Mouse (Mus musculus): ENCODE results near the gene Dnaaf1. TPM values are rescaled to one million over a fixed set of nuclear protein-coding genes. Genes with fewer than 3 reads are reported as not detected.

The Dnaaf1 gene
- polyA plus RNA-seq (2015; fragmentation: Nextera tagmentation; extraction: Ambion mirVana), result 0.30 and 0.66 TPM in 2 replicates

DNA sequence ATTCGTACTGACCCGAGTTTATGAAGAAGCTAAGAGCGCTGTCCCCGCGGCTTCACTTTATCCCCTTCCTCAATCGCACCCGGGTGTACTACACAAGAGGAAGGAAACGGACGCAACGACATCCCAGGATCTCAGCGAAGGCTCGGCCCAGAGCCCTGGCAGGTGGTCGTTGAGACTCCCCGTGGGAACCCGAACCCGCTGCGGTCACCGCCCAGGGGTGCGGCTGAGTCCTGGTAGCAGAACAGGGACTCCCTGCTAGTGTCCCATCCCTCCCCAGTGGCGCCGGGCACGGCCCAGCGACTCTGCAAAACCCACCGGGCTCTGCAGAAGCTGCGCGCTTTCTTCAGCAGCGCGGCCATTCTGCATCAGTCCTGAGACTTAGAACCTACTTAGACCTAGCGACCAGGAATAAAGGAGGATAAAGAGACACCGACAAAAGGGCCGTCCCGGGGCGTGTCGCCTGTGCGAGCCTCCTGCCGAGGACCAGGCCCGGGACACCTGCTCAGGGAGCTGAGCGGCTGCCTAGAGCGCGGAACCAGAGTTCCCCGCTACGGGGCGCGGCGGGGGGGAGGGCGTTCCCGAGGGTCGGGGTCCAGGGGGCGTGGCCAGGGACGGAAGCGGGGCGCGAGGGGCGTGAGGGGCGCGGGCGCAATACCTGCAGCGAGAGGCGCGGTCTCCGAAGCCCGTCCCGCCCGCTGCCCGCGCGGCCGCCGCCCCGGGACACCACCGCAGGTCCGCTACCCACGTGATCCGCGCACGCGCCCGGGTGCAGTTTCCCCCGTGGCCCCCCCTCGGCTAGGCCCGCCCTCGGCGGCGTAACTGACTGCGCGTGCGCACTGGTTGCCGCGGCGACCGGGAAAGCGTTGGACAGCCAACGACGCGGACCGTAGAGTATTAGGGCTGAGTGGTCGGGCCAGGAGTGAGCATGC lies at the start of gene Dnaaf1, which contains the start of gene Hsdl1:
Dnaaf1 (plus strand) TSS at position 799 of the 929 bp plus-strand sequence.
Hsdl1 (minus strand) TSS at position 747 of the 929 bp plus-strand sequence.
- H3K9ac ChIP-seq (ENCODE audit: low read length), result peak within 1 kb of the TSS; percentile 81
- H3K4me3 ChIP-seq (replicated peaks; ENCODE audit: low read length), result peak within 1 kb of the TSS; percentile 75
- peaks cover 15% of the 10 kb centered on the region for H3K4me1 ChIP-seq (ENCODE audit: control insufficient read depth, insufficient read depth, low read length)
- WGBS, result under 1% methylated on average over 86 of the region's 97 CpGs
- ATAC-seq (ENCODE audit: insufficient read depth, low FRiP score), result peak; percentile 89
- peak within 1 kb of the TSS; percentile 9; the same call in 1 of the 2 replicates for H3K27ac ChIP-seq (ENCODE audit: low read length)
- no peaks in the 10 kb centered on the region for H3K36me3 ChIP-seq (ENCODE audit: control insufficient read depth, insufficient read depth, low read length)
- H3K27me3 ChIP-seq (ENCODE audit: control insufficient read depth, insufficient read depth, low read length), result no peaks in the 10 kb centered on the region
- H3K9me3 ChIP-seq (replicated peaks; ENCODE audit: control insufficient read depth, low read length), result no peaks in the 10 kb centered on the region
- H3K4me2 ChIP-seq (ENCODE audit: low read depth, low read length), result peak within 1 kb of the TSS; percentile 89

- no peaks in the 10 kb centered on the region for H3K9me3 ChIP-seq (replicated peaks; ENCODE audit: control insufficient read depth, low read length)
- H3K27me3 ChIP-seq (ENCODE audit: control insufficient read depth, insufficient read depth, low read length), result no peaks in the 10 kb centered on the region
- no peak overlapping the region for H3K4me2 ChIP-seq (ENCODE audit: low read depth, low read length)
- peaks cover 41% of the 10 kb centered on the region for H3K36me3 ChIP-seq (ENCODE audit: control insufficient read depth, insufficient read depth, low read length)
- ATAC-seq (ENCODE audit: insufficient read depth, low FRiP score), result no peak
- 93% methylated on average over 7 of the region's 7 CpGs for WGBS
- no peak overlapping the region for H3K27ac ChIP-seq (ENCODE audit: low read length)
- H3K4me3 ChIP-seq (replicated peaks; ENCODE audit: low read length), result no peak overlapping the region
- no peak overlapping the region for H3K9ac ChIP-seq (ENCODE audit: low read length)
- H3K4me1 ChIP-seq (ENCODE audit: control insufficient read depth, insufficient read depth, low read length), result no peaks in the 10 kb centered on the region
Measured at GRCm38 (mm10) chr8:119528762-119529161, 46.3 kb upstream of the Dnaaf1 start.

GRCm38 (mm10) chr8:119530937-119531336 lies 44.1 kb upstream of the Dnaaf1 start:
- H3K4me2 ChIP-seq (ENCODE audit: low read depth, low read length), result no peak overlapping the region
- 73% methylated on average over 6 of the region's 6 CpGs for WGBS
- no peak overlapping the region for H3K9ac ChIP-seq (ENCODE audit: low read length)
- H3K4me3 ChIP-seq (replicated peaks; ENCODE audit: low read length), result no peak overlapping the region
- H3K9me3 ChIP-seq (replicated peaks; ENCODE audit: control insufficient read depth, low read length), result no peaks in the 10 kb centered on the region
- H3K4me1 ChIP-seq (ENCODE audit: control insufficient read depth, insufficient read depth, low read length), result no peaks in the 10 kb centered on the region
- peaks cover 38% of the 10 kb centered on the region for H3K36me3 ChIP-seq (ENCODE audit: control insufficient read depth, insufficient read depth, low read length)
- ATAC-seq (ENCODE audit: insufficient read depth, low FRiP score), result no peak
- H3K27ac ChIP-seq (ENCODE audit: low read length), result no peak overlapping the region
- no peaks in the 10 kb centered on the region for H3K27me3 ChIP-seq (ENCODE audit: control insufficient read depth, insufficient read depth, low read length)

DNA sequence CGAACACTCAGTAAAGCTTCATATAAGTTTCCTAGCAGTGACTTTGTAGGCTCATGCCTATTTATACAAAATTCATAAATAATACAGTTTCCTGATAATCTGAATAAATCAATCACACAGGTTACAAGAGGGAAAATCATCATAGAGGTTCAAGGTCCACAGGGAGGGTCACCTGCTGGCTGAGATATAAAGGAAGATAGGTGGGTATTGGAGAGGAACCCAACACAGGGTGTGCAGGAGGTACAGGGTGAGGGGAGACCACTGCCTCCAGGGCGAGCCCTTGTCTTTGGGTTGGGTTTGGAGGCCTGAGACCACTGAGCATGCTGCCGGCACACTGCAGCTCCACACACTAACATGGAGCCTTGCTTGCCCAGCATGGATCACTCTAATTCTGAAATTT lies 43.6 kb upstream of the Dnaaf1 start:
- H3K36me3 ChIP-seq (ENCODE audit: control insufficient read depth, insufficient read depth, low read length), result peaks cover 40% of the 10 kb centered on the region
- H3K27ac ChIP-seq (ENCODE audit: low read length), result no peak overlapping the region
- no peak overlapping the region for H3K4me2 ChIP-seq (ENCODE audit: low read depth, low read length)
- ATAC-seq (ENCODE audit: insufficient read depth, low FRiP score), result no peak
- H3K4me3 ChIP-seq (replicated peaks; ENCODE audit: low read length), result no peak overlapping the region
- WGBS, result 85% methylated on average over 3 of the region's 3 CpGs
- no peaks in the 10 kb centered on the region for H3K27me3 ChIP-seq (ENCODE audit: control insufficient read depth, insufficient read depth, low read length)
- H3K9me3 ChIP-seq (replicated peaks; ENCODE audit: control insufficient read depth, low read length), result no peaks in the 10 kb centered on the region
- H3K4me1 ChIP-seq (ENCODE audit: control insufficient read depth, insufficient read depth, low read length), result no peaks in the 10 kb centered on the region
- no peak overlapping the region for H3K9ac ChIP-seq (ENCODE audit: low read length)

- 90% methylated on average over 9 of the region's 9 CpGs for WGBS
- Histone ChIP-seq H3K4me1 (ENCODE audit: control insufficient read depth, insufficient read depth, low read length) (no peaks in the 10 kb centered on the region), H3K36me3 (ENCODE audit: control insufficient read depth, insufficient read depth, low read length) (peaks cover 46% of the 10 kb centered on the region), H3K9me3 (replicated peaks; ENCODE audit: control insufficient read depth, low read length) (no peaks in the 10 kb centered on the region), H3K27ac (ENCODE audit: low read length) (no peak overlapping the region), H3K4me3 (replicated peaks; ENCODE audit: low read length) (no peak overlapping the region), H3K27me3 (ENCODE audit: control insufficient read depth, insufficient read depth, low read length) (no peaks in the 10 kb centered on the region), H3K4me2 (ENCODE audit: low read depth, low read length) (no peak overlapping the region), H3K9ac (ENCODE audit: low read length) (no peak overlapping the region)
- ATAC-seq (ENCODE audit: insufficient read depth, low FRiP score), result no peak
Measured at GRCm38 (mm10) chr8:119531973-119532372, 43.1 kb upstream of the Dnaaf1 start.

- Histone ChIP-seq H3K9me3 (replicated peaks; ENCODE audit: control insufficient read depth, low read length) (no peaks in the 10 kb centered on the region), H3K4me3 (replicated peaks; ENCODE audit: low read length) (no peak overlapping the region), H3K9ac (ENCODE audit: low read length) (no peak overlapping the region), H3K27ac (ENCODE audit: low read length) (no peak overlapping the region), H3K27me3 (ENCODE audit: control insufficient read depth, insufficient read depth, low read length) (no peaks in the 10 kb centered on the region), H3K4me1 (ENCODE audit: control insufficient read depth, insufficient read depth, low read length) (peaks cover 8% of the 10 kb centered on the region; the same call in 1 of the 2 replicates), H3K4me2 (ENCODE audit: low read depth, low read length) (no peak overlapping the region), H3K36me3 (ENCODE audit: control insufficient read depth, insufficient read depth, low read length) (peaks cover 22% of the 10 kb centered on the region)
- no peak for ATAC-seq (ENCODE audit: insufficient read depth, low FRiP score)
- 81% methylated on average over 3 of the region's 3 CpGs for WGBS
Measured at GRCm38 (mm10) chr8:119544606-119545005, 30.4 kb upstream of the Dnaaf1 start.

- Histone ChIP-seq H3K4me3 (replicated peaks; ENCODE audit: low read length) (no peak overlapping the region), H3K27me3 (ENCODE audit: control insufficient read depth, insufficient read depth, low read length) (no peaks in the 10 kb centered on the region), H3K4me2 (ENCODE audit: low read depth, low read length) (no peak overlapping the region), H3K4me1 (ENCODE audit: control insufficient read depth, insufficient read depth, low read length) (peaks cover 10% of the 10 kb centered on the region), H3K9ac (ENCODE audit: low read length) (0 out of 2 replicates have a peak overlapping the region, but pooled peaks have one; percentile 20), H3K27ac (ENCODE audit: low read length) (peak overlapping the region; percentile 29; the same call in 1 of the 2 replicates), H3K9me3 (replicated peaks; ENCODE audit: control insufficient read depth, low read length) (no peaks in the 10 kb centered on the region), H3K36me3 (ENCODE audit: control insufficient read depth, insufficient read depth, low read length) (peaks cover 18% of the 10 kb centered on the region)
- no peak; the same call in 1 of the 2 replicates for ATAC-seq (ENCODE audit: insufficient read depth, low FRiP score)
- 70% methylated on average over 6 of the region's 6 CpGs for WGBS
Measured at GRCm38 (mm10) chr8:119545180-119545579, 29.9 kb upstream of the Dnaaf1 start.

DNA sequence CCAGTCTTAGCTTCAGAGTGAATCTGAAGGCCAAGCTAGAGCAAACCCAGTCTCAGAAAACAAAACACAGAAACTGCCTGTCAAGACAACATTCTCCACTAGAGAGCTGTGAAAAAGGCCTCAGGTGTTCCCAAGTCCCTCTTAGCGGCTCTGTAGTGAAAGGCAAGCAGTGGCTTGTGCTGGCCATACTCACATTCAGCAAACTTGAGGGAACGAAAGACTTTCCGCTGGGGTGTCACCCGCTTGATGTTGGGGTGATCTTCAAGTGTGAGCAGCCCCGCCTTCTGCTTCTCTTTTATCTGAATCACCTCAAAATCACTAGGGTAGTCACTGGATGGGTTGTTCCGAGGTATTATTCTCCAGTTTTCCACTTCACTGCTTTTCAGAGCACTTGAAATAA lies 29.2 kb upstream of the Dnaaf1 start:
- H3K27me3 ChIP-seq (ENCODE audit: control insufficient read depth, insufficient read depth, low read length), result no peaks in the 10 kb centered on the region
- H3K9me3 ChIP-seq (replicated peaks; ENCODE audit: control insufficient read depth, low read length), result no peaks in the 10 kb centered on the region
- peaks cover 13% of the 10 kb centered on the region for H3K4me1 ChIP-seq (ENCODE audit: control insufficient read depth, insufficient read depth, low read length)
- no peak overlapping the region for H3K4me2 ChIP-seq (ENCODE audit: low read depth, low read length)
- peak overlapping the region; percentile 29; the same call in 1 of the 2 replicates for H3K27ac ChIP-seq (ENCODE audit: low read length)
- 91% methylated on average over 6 of the region's 6 CpGs for WGBS
- no peak overlapping the region for H3K4me3 ChIP-seq (replicated peaks; ENCODE audit: low read length)
- ATAC-seq (ENCODE audit: insufficient read depth, low FRiP score), result no peak
- no peak overlapping the region for H3K9ac ChIP-seq (ENCODE audit: low read length)
- H3K36me3 ChIP-seq (ENCODE audit: control insufficient read depth, insufficient read depth, low read length), result peaks cover 15% of the 10 kb centered on the region

- peak; percentile 56; the same call in 1 of the 2 replicates for ATAC-seq (ENCODE audit: insufficient read depth, low FRiP score)
- H3K27ac ChIP-seq (ENCODE audit: low read length), result peak overlapping the region; percentile 66; the same call in 1 of the 2 replicates
- no peaks in the 10 kb centered on the region for H3K9me3 ChIP-seq (replicated peaks; ENCODE audit: control insufficient read depth, low read length)
- peaks cover 13% of the 10 kb centered on the region for H3K4me1 ChIP-seq (ENCODE audit: control insufficient read depth, insufficient read depth, low read length)
- no peak overlapping the region for H3K4me2 ChIP-seq (ENCODE audit: low read depth, low read length)
- no peak overlapping the region for H3K9ac ChIP-seq (ENCODE audit: low read length)
- no peak overlapping the region for H3K4me3 ChIP-seq (replicated peaks; ENCODE audit: low read length)
- no peaks in the 10 kb centered on the region for H3K27me3 ChIP-seq (ENCODE audit: control insufficient read depth, insufficient read depth, low read length)
- WGBS, result 54% methylated on average over 18 of the region's 18 CpGs
- peaks cover 13% of the 10 kb centered on the region; the same call in 1 of the 2 replicates for H3K36me3 ChIP-seq (ENCODE audit: control insufficient read depth, insufficient read depth, low read length)
Measured at GRCm38 (mm10) chr8:119547019-119547691, 27.9 kb upstream of the Dnaaf1 start.
